9 mouse cellular contexts compared by ENCODE assay signal in genomic region chr6:122308136-122308504, GRCm38 (mm10). TPM values are rescaled to one million over a fixed set of nuclear protein-coding genes. Genes with fewer than 3 reads are reported as not detected.
A peak's percentile ranks its signal among the peaks of the same experiment; 100 is the strongest.
DNase-seq lines count a peak whose midpoint lies in the region; ATAC-seq and TF ChIP-seq lines count a peak whose summit lies in the region.
"Had no signal": no experiment of that assay in that cellular context is flagged by ENCODE, and none has a peak within 500 bp of the region (broad histone marks: within the 10 kb centered on the region; RNA-seq: fewer than 3 reads in every experiment).

No protein-coding gene starts in this region.

- intact Hi-C loops in gastrocnemius, adult 2 months (cut with DNase I): loop anchor here (2.0 to 10.0 kb wide), 2 partner anchors 31 to 1033 kb away; no protein-coding TSS in a partner anchor
- intact Hi-C loops in left cerebral cortex, postnatal 10 days (cut with DNase I): loop anchor here (2.0 to 5.0 kb wide), 3 partner anchors 31 to 746 kb away; no protein-coding TSS in a partner anchor

- H3K27ac ChIP-seq in gastrocnemius, adult 2 months: no peak overlapping the region; the same call in 1 of the 2 replicates
- H3K27ac ChIP-seq in testis, adult 2 months (ENCODE audit: control insufficient read depth, insufficient read depth, low read depth, low read length): no peak overlapping the region
- no peak overlapping the region for H3K27ac ChIP-seq in liver, embryonic 12.5 days
- 0 out of 2 replicates have a peak overlapping the region, but pooled peaks have one; percentile 23 for H3K27ac ChIP-seq in stomach, embryonic 16.5 days (ENCODE audit: low read length)

- no peaks in the 10 kb centered on the region for H3K27me3 ChIP-seq in testis, adult 2 months (ENCODE audit: control insufficient read depth, insufficient read depth, low read length)
- no peaks in the 10 kb centered on the region for H3K27me3 ChIP-seq in liver, embryonic 12.5 days (replicated peaks)
- H3K27me3 ChIP-seq in stomach, embryonic 16.5 days (ENCODE audit: control insufficient read depth, insufficient read depth, low read length): no peaks in the 10 kb centered on the region

- H3K36me3 ChIP-seq in testis, adult 2 months (ENCODE audit: control insufficient read depth, insufficient read depth, low read length): no peaks in the 10 kb centered on the region
- H3K36me3 ChIP-seq in liver, embryonic 12.5 days: peaks cover 18% of the 10 kb centered on the region
- H3K36me3 ChIP-seq in stomach, embryonic 16.5 days (ENCODE audit: control insufficient read depth, insufficient read depth, low read length): no peaks in the 10 kb centered on the region

- peak overlapping the region; percentile 98; the same call in 1 of the 2 replicates for H3K9ac ChIP-seq in liver, embryonic 12.5 days
- peak overlapping the region; percentile 96; the same call in 1 of the 2 replicates for H3K9ac ChIP-seq in stomach, embryonic 16.5 days (ENCODE audit: low read length)

- 71% methylated on average over 6 of the region's 6 CpGs for WGBS in liver, embryonic 12.5 days (ENCODE audit: insufficient replicate concordance)
- 60% methylated on average over 6 of the region's 6 CpGs for WGBS in stomach, embryonic 16.5 days

- H3K4me1 ChIP-seq in testis, adult 2 months (ENCODE audit: control insufficient read depth, insufficient read depth, low read length): peaks cover 3% of the 10 kb centered on the region; the same call in 1 of the 2 replicates
- peaks cover 18% of the 10 kb centered on the region for H3K4me1 ChIP-seq in liver, embryonic 12.5 days
- H3K4me1 ChIP-seq in stomach, embryonic 16.5 days (ENCODE audit: control insufficient read depth, insufficient read depth, low read length): peaks cover 13% of the 10 kb centered on the region

- DNase-seq in gastrocnemius, adult 2 months: no peak
- no peak for DNase-seq in gastrocnemius, postnatal 25 days
- no peak for DNase-seq in testis, postnatal 14 days (ENCODE audit: low spot score)
- no peak for DNase-seq in left cerebral cortex, postnatal 10 days (ENCODE audit: extremely low spot score in 1 of 2, low spot score in 2 of 2)
- no peak for DNase-seq in layer of hippocampus, postnatal 10 days (ENCODE audit: low spot score in 2 of 2)

- H3K9me3 ChIP-seq in liver, embryonic 12.5 days (replicated peaks): no peaks in the 10 kb centered on the region
- no peaks in the 10 kb centered on the region for H3K9me3 ChIP-seq in stomach, embryonic 16.5 days (replicated peaks; ENCODE audit: control insufficient read depth, low read length)

- no peak for TF ChIP-seq CTCF in gastrocnemius, adult 2 months (IDR thresholded peaks at IDR 0.05)
- no peak for TF ChIP-seq CTCF in testis, adult 2 months (IDR thresholded peaks at IDR 0.05; ENCODE audit: control insufficient read depth, insufficient read depth, insufficient replicate concordance, low read depth, low read length)

- peak overlapping the region; percentile 84 for H3K4me3 ChIP-seq in gastrocnemius, adult 2 months
- peak overlapping the region; percentile 94 for H3K4me3 ChIP-seq in testis, adult 2 months (ENCODE audit: control insufficient read depth, low read depth, low read length)
- peak overlapping the region; percentile 98 for H3K4me3 ChIP-seq in liver, embryonic 12.5 days
- peak overlapping the region; percentile 95 for H3K4me3 ChIP-seq in stomach, embryonic 16.5 days (replicated peaks; ENCODE audit: low read length)

- TF ChIP-seq POLR2A in testis, adult 2 months (IDR thresholded peaks at IDR 0.05; ENCODE audit: control insufficient read depth, low read depth, low read length): no peak

- H3K4me2 ChIP-seq in liver, embryonic 12.5 days: peak overlapping the region; percentile 75
- peak overlapping the region; percentile 41; the same call in 1 of the 2 replicates for H3K4me2 ChIP-seq in stomach, embryonic 16.5 days (ENCODE audit: low read depth, low read length)

- peak; percentile 0; the same call in 1 of the 2 replicates for ATAC-seq in liver, embryonic 12.5 days
- peak; percentile 4; the same call in 1 of the 2 replicates for ATAC-seq in stomach, embryonic 16.5 days (ENCODE audit: insufficient read depth, low FRiP score)

RNA-seq across cellular contexts. Expression of gene M6pr, which starts 0.4 kb away (rescaled TPM):
- total RNA-seq in gastrocnemius, adult 2 months (2021): 10 to 100 TPM; 20.0 to 23.0 TPM
- 10 to 100 TPM; 20.2 to 20.3 TPM for total RNA-seq in gastrocnemius, postnatal 25 days (2021)
- polyA plus RNA-seq in testis, adult 2 months (2012; rRNA removed): 19.8 and 24.3 TPM in 2 replicates
- 115 and 116 TPM in 2 replicates for polyA plus RNA-seq in liver, embryonic 12.5 days (2016; fragmentation: Nextera tagmentation; extraction: Ambion mirVana)
- polyA plus RNA-seq in stomach, embryonic 16.5 days (2015; fragmentation: Nextera tagmentation; extraction: Ambion mirVana): 132 and 137 TPM in 2 replicates
- 10 to 100 TPM; 45.1 to 46.1 TPM for total RNA-seq in left cerebral cortex, postnatal 10 days (2021)
- total RNA-seq in layer of hippocampus, postnatal 10 days (2021): 10 to 100 TPM; 46.4 to 47.0 TPM

RNA-seq across cellular contexts. Expression of gene Klrg1, which starts 25.4 kb away (rescaled TPM):
- total RNA-seq in gastrocnemius, adult 2 months (2021): not detected
- not detected for total RNA-seq in gastrocnemius, postnatal 25 days (2021)
- polyA plus RNA-seq in testis, adult 2 months (2012; rRNA removed): 0.16 and 0.18 TPM in 2 replicates
- polyA plus RNA-seq in liver, embryonic 12.5 days (2016; fragmentation: Nextera tagmentation; extraction: Ambion mirVana): not detected in 2 replicates
- 0.21 TPM in 1 of 2 replicates, not detected in the other for polyA plus RNA-seq in stomach, embryonic 16.5 days (2015; fragmentation: Nextera tagmentation; extraction: Ambion mirVana)
- total RNA-seq in left cerebral cortex, postnatal 10 days (2021): under 1 TPM; 0.24 to 0.32 TPM
- total RNA-seq in layer of hippocampus, postnatal 10 days (2021): 1 to 10 TPM in 1 of 2 experiments, under 1 TPM in 1; 0.59 to 1.2 TPM
- polyA plus RNA-seq: adrenal gland, adult 2 months had no signal

RNA-seq across cellular contexts. Expression of gene Phc1, which starts 32.2 kb away (rescaled TPM):
- 10 to 100 TPM; 24.8 to 32.8 TPM for total RNA-seq in gastrocnemius, adult 2 months (2021)
- total RNA-seq in gastrocnemius, postnatal 25 days (2021): 10 to 100 TPM; 16.1 to 17.6 TPM
- polyA plus RNA-seq in testis, adult 2 months (2012; rRNA removed): 193 and 198 TPM in 2 replicates
- polyA plus RNA-seq in liver, embryonic 12.5 days (2016; fragmentation: Nextera tagmentation; extraction: Ambion mirVana): 4.4 and 4.5 TPM in 2 replicates
- 10.3 and 11.0 TPM in 2 replicates for polyA plus RNA-seq in stomach, embryonic 16.5 days (2015; fragmentation: Nextera tagmentation; extraction: Ambion mirVana)
- total RNA-seq in left cerebral cortex, postnatal 10 days (2021): 10 to 100 TPM; 69.0 to 76.4 TPM
- total RNA-seq in layer of hippocampus, postnatal 10 days (2021): 10 to 100 TPM; 64.2 to 66.0 TPM
